Mouse (Mus musculus) liver, postnatal 0 days (tissue): ENCODE measurements at regions not wholly inside any gene's neighbourhood (a gene's known extent, or its start where the extent isn't known, plus 50 kb on each side); places are given as distances from the start of the nearest gene placed in this dataset.

Source experiments
- ATAC-seq: fragments of 200-750 bp; cut with Nextera tagmentation; 2 replicates; pipeline ENCODE4 v1.8.0; 2017; ENCODE audit warnings: mild to moderate bottlenecking, moderate library complexity
- DNase-seq: peaks from one replicate; pipeline ENCODE4 v3.0.0-alpha.2; 2016
- H3K27ac ChIP-seq: fragments of 300-500 bp; sonication (generic); 2 replicates; pipeline ENCODE4 v1.5.1; 2014; ENCODE audit warnings: antibody characterized with exemption, moderate library complexity, mild to moderate bottlenecking, low read depth
- H3K27me3 ChIP-seq: fragments of 300-500 bp; sonication (generic); 2 replicates; pipeline ENCODE4 v1.6.1; 2014; ENCODE audit warnings: low read length, control low read depth, mixed read lengths; ENCODE audit not compliant: insufficient read depth
- H3K36me3 ChIP-seq: fragments of 300-500 bp; sonication (generic); replicated peaks from 2 replicates; pipeline ENCODE4 v1.6.1; 2014; ENCODE audit warnings: mild to moderate bottlenecking, control low read depth, low read length, moderate library complexity, mixed read lengths; ENCODE audit not compliant: insufficient read depth
- H3K4me1 ChIP-seq: fragments of 300-500 bp; sonication (generic); 2 replicates; pipeline ENCODE4 v1.6.1; 2014; ENCODE audit warnings: antibody characterized with exemption, mild to moderate bottlenecking, control low read depth; ENCODE audit not compliant: insufficient read depth
- H3K4me2 ChIP-seq: fragments of 300-500 bp; sonication (generic); 2 replicates; pipeline ENCODE4 v1.6.1; 2014; ENCODE audit warnings: low read depth, mild to moderate bottlenecking, low read length, moderate library complexity, mixed read lengths
- H3K4me3 ChIP-seq: fragments of 300-500 bp; sonication (generic); 2 replicates; pipeline ENCODE4 v1.5.1; 2014; ENCODE audit warnings: low read depth, low read length
- H3K9ac ChIP-seq: fragments of 300-500 bp; sonication (generic); replicated peaks from 2 replicates; pipeline ENCODE4 v1.6.1; 2014; ENCODE audit warnings: mild to moderate bottlenecking, moderate library complexity
- H3K9me3 ChIP-seq: fragments of 300-500 bp; sonication (generic); 2 replicates; pipeline ENCODE4 v1.6.1; 2016; ENCODE audit warnings: mild to moderate bottlenecking, control low read depth, low read length, mixed read lengths
- CTCF ChIP-seq: sonication (generic); IDR thresholded peaks from 2 replicates; pipeline ENCODE4 v1.5.1; 2016; ENCODE audit warnings: antibody characterized with exemption, low read depth
- EP300 ChIP-seq: IDR thresholded peaks from 2 replicates; pipeline ENCODE4 v1.6.1; 2016; ENCODE audit warnings: antibody characterized with exemption, low read depth, mild to moderate bottlenecking
- WGBS: fragments of 180-500 bp; shearing (Covaris S2); extraction: QIAGEN DNeasy Blood & Tissue Kit; methylation state at CpG from one replicate; pipeline ENCODE4 v1.1.7; 2014; ENCODE audit not compliant: insufficient replicate concordance; 5-methylcytosine and 5-hydroxymethylcytosine counted together

DNA sequence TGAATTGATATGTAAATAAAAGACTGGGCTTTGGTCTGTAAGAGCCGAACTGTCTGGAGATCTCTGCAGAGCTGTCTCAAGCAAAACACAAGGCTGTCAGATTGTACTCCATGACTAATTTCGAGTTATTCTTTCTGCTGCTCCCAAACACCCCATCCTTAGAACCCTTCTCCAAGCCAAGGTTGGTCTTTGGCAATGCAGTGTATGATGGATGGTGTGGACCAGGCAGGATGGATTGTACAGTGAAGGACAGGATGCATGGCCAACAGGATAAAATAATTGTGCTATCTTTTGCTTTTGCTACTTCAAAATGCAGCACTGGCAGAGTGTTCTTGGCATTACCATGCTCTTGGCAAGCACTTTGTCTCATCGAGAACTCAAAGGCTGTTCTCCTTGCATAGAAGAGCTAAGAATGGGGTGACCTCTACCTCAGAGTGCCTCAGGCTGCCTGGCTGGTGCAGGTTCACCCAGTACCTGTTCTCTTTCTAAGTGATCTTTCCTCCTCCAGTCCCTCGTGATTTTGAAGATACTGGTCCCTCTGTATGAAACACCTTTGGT, 88.4 kb upstream of the Cpeb4 start:
- no peak overlapping the region for H3K4me2 ChIP-seq
- DNase-seq = no peak
- ATAC-seq = no peak
- no peak for TF ChIP-seq EP300
- TF ChIP-seq CTCF = no peak
- H3K4me1 ChIP-seq = 0 out of 2 replicates have a peak, but pooled peaks cover 3% of the 10 kb centered on the region
- no peaks in the 10 kb centered on the region for H3K36me3 ChIP-seq
- H3K27ac ChIP-seq = no peak overlapping the region
- H3K9ac ChIP-seq = no peak overlapping the region
- 78% methylated on average over 4 of the region's 4 CpGs for WGBS
- H3K27me3 ChIP-seq = no peaks in the 10 kb centered on the region
- no peak overlapping the region for H3K4me3 ChIP-seq
- H3K9me3 ChIP-seq = no peaks in the 10 kb centered on the region

DNA sequence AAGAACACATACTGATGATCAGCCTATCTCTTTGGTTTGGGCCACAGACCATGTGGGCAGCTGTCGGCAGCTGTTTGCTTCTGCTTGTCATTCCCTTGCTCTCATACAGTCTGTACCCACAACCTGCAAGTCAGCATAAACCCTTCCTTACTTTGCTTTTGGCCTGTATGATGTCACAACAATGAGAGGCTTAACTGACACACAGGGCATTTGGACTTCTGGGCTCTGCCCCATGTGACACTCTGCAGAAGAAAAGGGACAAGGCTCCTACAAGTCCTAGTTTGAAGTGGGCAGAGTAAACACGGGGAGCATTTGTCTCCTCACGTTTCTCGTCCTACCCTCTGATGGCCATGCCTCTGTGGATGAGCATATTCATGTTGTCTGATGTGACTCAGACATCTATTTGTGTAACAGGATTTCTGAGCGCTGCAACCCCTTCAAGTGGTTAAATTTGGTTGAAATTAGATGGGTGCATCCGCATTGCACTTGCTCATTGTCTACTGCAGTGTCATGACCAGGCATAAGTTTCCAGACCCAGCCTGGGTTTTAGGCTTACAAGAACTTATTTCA, 87.6 kb upstream of the Cpeb4 start:
- no peak for TF ChIP-seq EP300
- no peak for TF ChIP-seq CTCF
- no peak for DNase-seq
- Histone ChIP-seq H3K4me3 (no peak overlapping the region), H3K27ac (no peak overlapping the region), H3K4me2 (no peak overlapping the region), H3K36me3 (no peaks in the 10 kb centered on the region), H3K9ac (no peak overlapping the region), H3K4me1 (0 out of 2 replicates have a peak, but pooled peaks cover 3% of the 10 kb centered on the region), H3K27me3 (no peaks in the 10 kb centered on the region), H3K9me3 (no peaks in the 10 kb centered on the region)
- no peak for ATAC-seq
- WGBS = 85% methylated on average over 6 of the region's 6 CpGs

GRCm38 (mm10) chr11:31785160-31785559, 86.9 kb upstream of the Cpeb4 start:
- WGBS = 69% methylated on average over 7 of the region's 7 CpGs
- no peak overlapping the region for H3K9ac ChIP-seq
- ATAC-seq (no peak), DNase-seq (no peak)
- no peak for TF ChIP-seq EP300
- no peak for TF ChIP-seq CTCF
- H3K4me3 ChIP-seq = no peak overlapping the region
- H3K27me3 ChIP-seq = no peaks in the 10 kb centered on the region
- no peaks in the 10 kb centered on the region for H3K36me3 ChIP-seq
- no peak overlapping the region for H3K27ac ChIP-seq
- H3K4me1 ChIP-seq = 0 out of 2 replicates have a peak, but pooled peaks cover 3% of the 10 kb centered on the region
- no peaks in the 10 kb centered on the region for H3K9me3 ChIP-seq
- H3K4me2 ChIP-seq = no peak overlapping the region

GRCm38 (mm10) chr11:31787376-31787775, 84.6 kb upstream of the Cpeb4 start:
- no peak overlapping the region for H3K27ac ChIP-seq
- 55% methylated on average over 2 of the region's 2 CpGs for WGBS
- no peak for TF ChIP-seq CTCF
- no peak for TF ChIP-seq EP300

DNA sequence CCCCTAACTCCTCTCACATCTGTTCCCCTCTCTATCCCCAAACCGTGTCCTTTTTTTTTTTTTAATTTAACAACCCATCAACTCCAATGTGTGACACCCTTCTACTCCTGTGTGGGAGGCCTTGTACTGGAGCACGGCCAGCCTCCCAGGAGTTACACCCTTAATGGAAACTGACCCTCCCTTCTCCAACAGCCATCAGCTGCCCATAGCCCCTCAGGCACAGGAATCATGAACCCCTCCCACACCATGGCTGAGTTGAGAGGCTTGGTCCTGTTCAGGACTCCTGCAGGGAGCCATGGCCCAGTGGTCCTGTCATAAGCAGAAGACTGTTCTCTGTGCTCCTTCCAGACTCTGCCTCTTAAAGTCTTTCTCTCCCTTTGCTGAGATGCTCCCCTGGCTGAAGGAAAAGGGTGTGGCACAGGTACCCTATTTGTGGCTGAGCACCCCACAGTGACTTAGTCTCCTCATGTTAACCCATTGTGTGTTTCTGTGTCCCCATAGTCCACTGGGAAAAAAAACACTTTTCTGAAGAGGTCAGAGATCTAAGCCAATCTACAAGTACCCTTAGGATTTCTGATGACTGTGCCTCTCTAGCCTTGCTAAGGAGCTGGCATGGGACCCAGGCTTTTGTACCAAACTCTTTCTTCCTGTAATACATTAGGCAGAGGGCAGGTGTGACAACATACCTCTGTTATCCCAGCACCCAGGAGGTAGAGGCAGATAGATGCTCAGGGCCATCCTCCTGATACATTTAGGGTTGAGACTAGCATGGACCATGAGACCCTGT, 83.9 kb upstream of the Cpeb4 start:
- WGBS = 50% methylated on average over 2 of the region's 2 CpGs
- no peaks in the 10 kb centered on the region for H3K27me3 ChIP-seq
- no peak for TF ChIP-seq CTCF
- TF ChIP-seq EP300 = no peak
- H3K36me3 ChIP-seq = no peaks in the 10 kb centered on the region
- H3K4me3 ChIP-seq = no peak overlapping the region
- no peaks in the 10 kb centered on the region for H3K9me3 ChIP-seq
- ATAC-seq (no peak), DNase-seq (no peak)
- H3K27ac ChIP-seq = no peak overlapping the region
- no peak overlapping the region for H3K9ac ChIP-seq
- H3K4me2 ChIP-seq = no peak overlapping the region
- no peaks in the 10 kb centered on the region for H3K4me1 ChIP-seq

More at GRCm38 (mm10) chr11:31787376-31787775, 84.6 kb upstream of the Cpeb4 start:
- H3K4me2 ChIP-seq = no peak overlapping the region
- H3K36me3 ChIP-seq = no peaks in the 10 kb centered on the region
- no peaks in the 10 kb centered on the region for H3K9me3 ChIP-seq
- DNase-seq (no peak), ATAC-seq (no peak)
- no peak overlapping the region for H3K4me3 ChIP-seq
- H3K9ac ChIP-seq = no peak overlapping the region
- no peaks in the 10 kb centered on the region for H3K27me3 ChIP-seq
- no peaks in the 10 kb centered on the region for H3K4me1 ChIP-seq

- DNase-seq = no peak
- Histone ChIP-seq H3K4me3 (no peak overlapping the region), H3K27me3 (no peaks in the 10 kb centered on the region), H3K4me1 (no peaks in the 10 kb centered on the region), H3K27ac (no peak overlapping the region), H3K9ac (no peak overlapping the region), H3K9me3 (no peaks in the 10 kb centered on the region), H3K36me3 (no peaks in the 10 kb centered on the region), H3K4me2 (no peak overlapping the region)
- TF ChIP-seq CTCF (no peak), EP300 (no peak)
- no peak for ATAC-seq
- WGBS = 81% methylated on average over 3 of the region's 3 CpGs
These were observed 82.0 kb upstream of the Cpeb4 start for GRCm38 (mm10) chr11:31789967-31790366.
